Mouse (Mus musculus) layer of hippocampus, postnatal 25 days (tissue): ENCODE results near the gene Epor. TPM values are rescaled to one million over a fixed set of nuclear protein-coding genes. Genes with fewer than 3 reads are reported as not detected.

ENCODE experiments used
- DNase-seq, 2 experiments: peaks; one replicate each; pipeline ENCODE4 v3.0.0; 2022; ENCODE audit warnings: mixed read lengths in 2 of 2, low spot score in 1 of 2; ENCODE audit errors: extremely low spot score in 1 of 2
- total RNA-seq, 2 experiments: library from RNA; stranded (reverse); gene quantifications; 2 replicates each; pipeline ENCODE4 v1.2.3; 2021

Epor gene
- total RNA-seq, 2 experiments from 2014 or later: 7.3 to 9.5 TPM

- no peak for DNase-seq
These were observed 25.0 kb downstream of the Epor start for GRCm38 (mm10) chr9:21938234-21938855.

GRCm38 (mm10) chr9:21937711-21938175, 25.6 kb downstream of the Epor start:
- DNase-seq: no peak

- peak; percentile 92 to 95 for DNase-seq
These were observed 26.4 kb downstream of the Epor start, which contains the start of gene Plppr2 for GRCm38 (mm10) chr9:21936692-21937570. Plppr2 (plus strand) TSS chr9:21937033.

GRCm38 (mm10) chr9:21935466-21936131, 27.7 kb downstream of the Epor start:
- no peak for DNase-seq

- DNase-seq: no peak
These were observed 29.3 kb downstream of the Epor start for GRCm38 (mm10) chr9:21934021-21934420.

- no peak for DNase-seq
These were observed 30.7 kb downstream of the Epor start for GRCm38 (mm10) chr9:21932445-21933137.

GRCm38 (mm10) chr9:21932006-21932405, 31.3 kb downstream of the Epor start:
- no peak for DNase-seq

- no peak for DNase-seq
These were observed 34.1 kb downstream of the Epor start for GRCm38 (mm10) chr9:21929208-21929607.

- peak; percentile 66 to 70 for DNase-seq
These were observed 36.0 kb downstream of the Epor start, which contains the start of the genes Ccdc159 and Tmem205 for GRCm38 (mm10) chr9:21927208-21927753. Ccdc159 (plus strand) TSS chr9:21927471. Tmem205 (minus strand) TSS chr9:21927556.

GRCm38 (mm10) chr9:21926784-21927183, 36.5 kb downstream of the Epor start:
- DNase-seq: no peak

GRCm38 (mm10) chr9:21926155-21926554, 37.2 kb downstream of the Epor start:
- no peak for DNase-seq

GRCm38 (mm10) chr9:21925506-21925905, 37.8 kb downstream of the Epor start:
- no peak for DNase-seq

GRCm38 (mm10) chr9:21925034-21925433, 38.3 kb downstream of the Epor start:
- no peak for DNase-seq

- no peak for DNase-seq
These were observed 39.2 kb downstream of the Epor start for GRCm38 (mm10) chr9:21924099-21924493.

GRCm38 (mm10) chr9:21923490-21924098, 39.7 kb downstream of the Epor start:
- no peak for DNase-seq

GRCm38 (mm10) chr9:21923036-21923435, 40.3 kb downstream of the Epor start:
- no peak for DNase-seq

GRCm38 (mm10) chr9:21918692-21919384, 44.5 kb downstream of the Epor start:
- no peak for DNase-seq

GRCm38 (mm10) chr9:21918035-21918592, 45.2 kb downstream of the Epor start, which contains the start of gene Rab3d:
Rab3d (minus strand) TSS chr9:21918192.
- peak in 1 of 2 experiments; percentile 71 for DNase-seq
